Mouse (Mus musculus) Patski (cell line): Measurements from ENCODE around the gene Galnt11. TPM values are rescaled to one million over a fixed set of nuclear protein-coding genes. Genes with fewer than 3 reads are reported as not detected.

Source experiments
- ATAC-seq: fragments of 100-300 bp; one replicate; pipeline ENCODE4 v1.8.0; 2021
- CTCF ChIA-PET: fragments of 350-600 bp; sonication (Branson Sonifier 250); formaldehyde crosslinking; loops from one replicate; lab custom pipeline; 2022; ENCODE audit warnings: inconsistent platforms; lab: Charles Lee
- POLR2A ChIA-PET: fragments of 350-600 bp; sonication (Branson Sonifier 250); formaldehyde crosslinking; loops from one replicate; lab custom pipeline; 2022; ENCODE audit warnings: antibody characterized with exemption, inconsistent platforms; lab: Charles Lee
- DNase-seq: peaks from one replicate; pipeline ENCODE4 v3.0.0-alpha.2; 2011; ENCODE audit warnings: low read depth, low spot score
- H3K27me3 ChIP-seq: fragments of 371-371 bp; one replicate; pipeline ENCODE4 v1.5.1; 2021
- CTCF ChIP-seq: fragments of 100-300 bp; IDR thresholded peaks from one replicate; pipeline ENCODE4 v1.5.1; 2021
- in situ Hi-C: fragments of 300-500 bp; cut with MboI; formaldehyde crosslinking; loops from 3 replicates; pipeline ENCODE4 v1.11.1; 2018; ENCODE audit warnings: low pct_unique_long_range_greater_than_20kb, mixed read lengths
- polyA plus RNA-seq: library from polyadenylated mRNA; unstranded; gene quantifications from one replicate; pipeline ENCODE4 v1.2.3, GENCODE M21; 2021

The Galnt11 gene
- polyA plus RNA-seq, 1 experiment from 2014 or later = 42.7 TPM

GRCm38 (mm10) chr5:25252423-25252822 is 30.7 kb downstream of the Galnt11 start:
- POLR2A ChIA-PET = no interaction called here
- no peaks in the 10 kb centered on the region for H3K27me3 ChIP-seq
- CTCF ChIA-PET = no interaction called here
- no peak for TF ChIP-seq CTCF
- DNase-seq = no peak
- ATAC-seq = no peak
- in situ Hi-C loops = no loop called here

DNA sequence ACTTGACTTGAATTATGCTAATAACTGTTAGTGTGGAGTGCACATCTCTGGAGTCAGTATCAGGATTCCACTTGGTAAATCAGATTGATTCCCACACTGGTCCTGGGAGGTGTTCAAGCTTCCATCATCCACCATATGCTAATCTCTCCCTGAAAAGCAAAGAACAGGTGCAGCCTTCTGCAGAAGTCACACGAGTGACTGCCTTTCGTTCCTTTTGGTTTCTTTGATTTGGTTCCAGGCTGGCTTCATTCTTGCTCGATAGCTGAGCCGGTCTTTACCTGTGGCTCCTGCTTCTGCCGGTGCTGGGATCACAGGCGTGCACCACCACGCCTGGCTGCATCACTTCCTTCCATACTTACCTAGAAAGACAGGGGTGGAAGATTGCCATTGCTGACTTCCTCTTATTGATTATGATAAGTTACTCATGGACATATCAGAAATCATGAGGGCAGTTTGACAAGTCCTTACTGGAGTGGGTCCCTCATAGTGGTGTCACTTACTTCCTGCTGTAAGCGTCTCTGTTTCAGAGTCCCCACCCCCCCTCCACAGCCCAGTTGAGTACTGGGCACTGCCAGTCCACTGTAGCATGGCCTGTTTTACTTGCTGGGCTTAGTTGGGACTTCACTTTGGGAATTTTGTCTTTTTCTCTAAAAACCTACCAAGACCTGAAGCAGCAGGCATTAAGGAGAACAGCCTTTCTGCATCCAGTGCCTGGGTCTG is 31.3 kb downstream of the Galnt11 start:
- in situ Hi-C loops = no loop called here
- no peak for TF ChIP-seq CTCF

GRCm38 (mm10) chr5:25254491-25254890 is 32.8 kb downstream of the Galnt11 start:
- in situ Hi-C loops = no loop called here
- ChIA-PET CTCF (no interaction called here), POLR2A (interaction anchor here (1.1 kb wide), 1 partner anchor 32 kb away, joined by 3 read pairs; no protein-coding TSS in a partner anchor)
- H3K27me3 ChIP-seq = no peaks in the 10 kb centered on the region
- no peak for TF ChIP-seq CTCF
- DNase-seq = no peak
- ATAC-seq = no peak

More for the DNA sequence above, 31.3 kb downstream of the Galnt11 start:
- DNase-seq = no peak
- no peak for ATAC-seq
- ChIA-PET CTCF (no interaction called here), POLR2A (no interaction called here)
- no peaks in the 10 kb centered on the region for H3K27me3 ChIP-seq

GRCm38 (mm10) chr5:25256686-25257085 is 35.0 kb downstream of the Galnt11 start:
- H3K27me3 ChIP-seq = no peaks in the 10 kb centered on the region
- TF ChIP-seq CTCF = no peak
- in situ Hi-C loops = no loop called here
- DNase-seq = no peak
- POLR2A ChIA-PET = interaction anchor here (1.7 kb wide), 1 partner anchor 10 kb away, joined by 4 read pairs; no protein-coding TSS in a partner anchor
- ATAC-seq = no peak
- CTCF ChIA-PET = interaction anchor here (1.0 kb wide), 1 partner anchor 9 kb away, joined by 3 read pairs; no protein-coding TSS in a partner anchor

- no peaks in the 10 kb centered on the region for H3K27me3 ChIP-seq
- TF ChIP-seq CTCF = no peak
- POLR2A ChIA-PET = interaction anchor here (0.6 kb wide), 1 partner anchor 14 kb away, joined by 3 read pairs; no protein-coding TSS in a partner anchor
- no peak for DNase-seq
- no peak for ATAC-seq
- in situ Hi-C loops = no loop called here
- CTCF ChIA-PET = interaction anchor here (0.5 to 1.2 kb wide), 2 partner anchors 15 to 16 kb away, joined by 3 to 4 read pairs; no protein-coding TSS in a partner anchor
These were observed 39.7 kb downstream of the Galnt11 start for GRCm38 (mm10) chr5:25261452-25261851.

DNA sequence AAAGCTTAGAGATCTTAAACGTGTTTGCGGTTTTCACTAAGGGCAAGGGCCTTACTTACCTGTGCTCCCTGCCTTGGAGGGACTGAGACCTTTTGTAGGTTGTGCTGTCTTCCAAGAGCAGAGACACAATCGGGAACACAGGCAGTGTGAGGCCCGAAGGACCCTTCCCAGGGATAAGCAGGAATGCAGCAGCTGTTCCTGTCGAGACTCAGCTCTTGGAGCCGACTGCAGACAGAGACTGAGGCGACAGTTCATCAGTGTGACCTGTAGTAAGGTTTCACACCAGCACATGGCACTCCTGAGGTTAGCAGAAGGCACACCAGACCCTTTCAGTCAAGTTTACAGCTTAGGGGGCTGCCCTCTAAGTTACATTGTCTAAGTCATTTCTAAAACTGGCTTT is 40.6 kb downstream of the Galnt11 start:
- in situ Hi-C loops = no loop called here
- TF ChIP-seq CTCF = no peak
- POLR2A ChIA-PET = interaction anchor here (0.7 kb wide), 1 partner anchor 9 kb away, joined by 4 read pairs; no protein-coding TSS in a partner anchor
- no peaks in the 10 kb centered on the region for H3K27me3 ChIP-seq
- CTCF ChIA-PET = interaction anchor here (1.2 kb wide), 1 partner anchor 16 kb away, joined by 4 read pairs; no protein-coding TSS in a partner anchor
- no peak for ATAC-seq
- DNase-seq = no peak

GRCm38 (mm10) chr5:25268258-25268888 is 46.7 kb downstream of the Galnt11 start:
- DNase-seq (no peak), ATAC-seq (no peak)
- in situ Hi-C loops = no loop called here
- H3K27me3 ChIP-seq = no peaks in the 10 kb centered on the region
- no peak for TF ChIP-seq CTCF
- ChIA-PET POLR2A (no interaction called here), CTCF (interaction anchor here (1.3 kb wide), 1 partner anchor 8 kb away, joined by 3 read pairs; no protein-coding TSS in a partner anchor)

- H3K27me3 ChIP-seq = no peaks in the 10 kb centered on the region
- no peak for TF ChIP-seq CTCF
- no peak for ATAC-seq
- CTCF ChIA-PET = interaction anchor here (1.4 to 2.4 kb wide), 4 partner anchors 10 to 269 kb away, joined by 4 to 9 read pairs (median 6); no protein-coding TSS in a partner anchor
- DNase-seq = no peak
- POLR2A ChIA-PET = interaction anchor here (0.8 kb wide), 2 partner anchors 10 to 44 kb away, joined by 3 to 4 read pairs; no protein-coding TSS in a partner anchor
- in situ Hi-C loops = no loop called here
These were observed 53.9 kb downstream of the Galnt11 start for GRCm38 (mm10) chr5:25275629-25276028.

DNA sequence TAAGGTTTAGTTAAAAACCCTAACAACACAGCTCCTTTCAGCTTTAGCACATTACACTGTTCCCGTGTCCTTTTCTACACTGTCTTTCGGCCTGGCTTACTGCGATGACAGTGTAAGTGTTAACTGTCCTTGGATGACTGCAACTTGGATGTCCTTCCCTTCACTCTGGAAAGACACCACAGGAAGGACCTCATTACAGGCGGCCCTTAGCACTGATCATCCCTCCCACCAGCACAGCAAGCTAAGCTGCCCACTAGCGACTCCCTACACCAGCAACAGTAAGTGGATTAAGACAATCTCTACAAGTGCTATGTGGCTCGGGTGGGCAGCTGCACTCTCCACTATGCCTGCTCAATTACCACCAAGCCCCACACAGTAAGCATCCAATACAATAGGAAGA is 54.7 kb downstream of the Galnt11 start:
- CTCF ChIA-PET = interaction anchor here (0.8 to 1.5 kb wide), 2 partner anchors 9 to 12 kb away, joined by 3 to 4 read pairs; no protein-coding TSS in a partner anchor

GRCm38 (mm10) chr5:25283988-25284387 is 62.3 kb downstream of the Galnt11 start:
- ChIA-PET CTCF (interaction anchor here (3.4 kb wide), 1 partner anchor 11 kb away, joined by 16 read pairs; no protein-coding TSS in a partner anchor), POLR2A (no interaction called here)
- no peak for DNase-seq
- TF ChIP-seq CTCF = no peak
- in situ Hi-C loops = no loop called here
- no peaks in the 10 kb centered on the region for H3K27me3 ChIP-seq
- ATAC-seq = no peak

More for the DNA sequence above, 54.7 kb downstream of the Galnt11 start:
- no peak for TF ChIP-seq CTCF
- ATAC-seq (no peak), DNase-seq (no peak)
- no peaks in the 10 kb centered on the region for H3K27me3 ChIP-seq
- POLR2A ChIA-PET = no interaction called here
- in situ Hi-C loops = no loop called here
